Mouse (Mus musculus) kidney, postnatal 36 days (tissue): Measurements from ENCODE around the gene Pdcl2.

Experiments
- DNase-seq, 2 experiments: peaks; one replicate each; pipeline ENCODE4 v3.0.0; 2021 to 2022; ENCODE audit warnings: mixed read lengths in 2 of 2

Gene Pdcl2

GRCm38 (mm10) chr5:76303379-76303744, 27.6 kb downstream of the Pdcl2 start:
- DNase-seq: no peak

- no peak for DNase-seq
Measured at GRCm38 (mm10) chr5:76302009-76302408, 28.9 kb downstream of the Pdcl2 start.

- DNase-seq: peak; percentile 75 to 77
Measured at GRCm38 (mm10) chr5:76289234-76289691, 41.7 kb downstream of the Pdcl2 start.

- DNase-seq: no peak
Measured at GRCm38 (mm10) chr5:76288256-76288655, 42.7 kb downstream of the Pdcl2 start.

GRCm38 (mm10) chr5:76287062-76287461, 43.9 kb downstream of the Pdcl2 start:
- DNase-seq: no peak

GRCm38 (mm10) chr5:76285699-76286098, 45.3 kb downstream of the Pdcl2 start:
- DNase-seq: no peak

- DNase-seq: no peak
Measured at GRCm38 (mm10) chr5:76283890-76284289, 47.1 kb downstream of the Pdcl2 start.

- no peak for DNase-seq
Measured at GRCm38 (mm10) chr5:76274977-76275376, 56.0 kb downstream of the Pdcl2 start.
